Mouse (Mus musculus) ES-Bruce4 (cell line): ENCODE results near the gene Higd2a. TPM values are rescaled to one million over a fixed set of nuclear protein-coding genes. Genes with fewer than 3 reads are reported as not detected.

Experiments used
- H3K27ac ChIP-seq: 2 replicates; pipeline ENCODE4 v1.5.1; 2012; ENCODE audit warnings: low read length, inconsistent platforms; ENCODE audit not compliant: insufficient read depth
- H3K27me3 ChIP-seq: 2 replicates; pipeline ENCODE4 v1.6.1; 2012; ENCODE audit warnings: mild to moderate bottlenecking, low read length, inconsistent platforms; ENCODE audit not compliant: control insufficient read depth, poor library complexity, insufficient read depth, severe bottlenecking
- H3K36me3 ChIP-seq: 2 replicates; pipeline ENCODE4 v1.6.1; 2012; ENCODE audit warnings: inconsistent platforms, mild to moderate bottlenecking, low read length, moderate library complexity; ENCODE audit not compliant: control insufficient read depth, poor library complexity, insufficient read depth, severe bottlenecking
- H3K4me1 ChIP-seq: one replicate; pipeline ENCODE4 v1.8.1; 2011; ENCODE audit warnings: low read length; ENCODE audit not compliant: control insufficient read depth, insufficient read depth
- H3K4me3 ChIP-seq: 2 replicates; pipeline ENCODE4 v1.5.1; 2011; ENCODE audit warnings: low read depth, mild to moderate bottlenecking, low read length
- H3K9ac ChIP-seq: 2 replicates; pipeline ENCODE4 v1.6.1; 2012; ENCODE audit warnings: low read depth, mild to moderate bottlenecking, inconsistent platforms; ENCODE audit not compliant: poor library complexity, severe bottlenecking
- H3K9me3 ChIP-seq: replicated peaks from 2 replicates; pipeline ENCODE4 v1.6.1; 2012; ENCODE audit warnings: mild to moderate bottlenecking, low read length, inconsistent platforms; ENCODE audit not compliant: control insufficient read depth, poor library complexity, insufficient read depth, severe bottlenecking
- CTCF ChIP-seq: IDR thresholded peaks from one replicate; pipeline ENCODE4 v1.8.1; 2011; ENCODE audit warnings: low read depth, low read length
- EP300 ChIP-seq: IDR thresholded peaks from 2 replicates; pipeline ENCODE4 v1.6.1; 2011; ENCODE audit warnings: low read depth, low read length; ENCODE audit not compliant: insufficient read depth
- POLR2A ChIP-seq: IDR thresholded peaks from one replicate; pipeline ENCODE4 v1.8.1; 2011; ENCODE audit warnings: low read length; ENCODE audit not compliant: insufficient read depth
- polyA plus RNA-seq: library from polyadenylated mRNA; stranded (reverse); fragments of >200 nt; gene quantifications from 2 replicates; pipeline ENCODE4 v1.2.4, GENCODE M21; 2011; ENCODE audit warnings: low read depth; ENCODE audit not compliant: missing spikeins, insufficient read depth, insufficient read length

The Higd2a gene
- polyA plus RNA-seq, result 104 and 116 TPM in 2 replicates

DNA sequence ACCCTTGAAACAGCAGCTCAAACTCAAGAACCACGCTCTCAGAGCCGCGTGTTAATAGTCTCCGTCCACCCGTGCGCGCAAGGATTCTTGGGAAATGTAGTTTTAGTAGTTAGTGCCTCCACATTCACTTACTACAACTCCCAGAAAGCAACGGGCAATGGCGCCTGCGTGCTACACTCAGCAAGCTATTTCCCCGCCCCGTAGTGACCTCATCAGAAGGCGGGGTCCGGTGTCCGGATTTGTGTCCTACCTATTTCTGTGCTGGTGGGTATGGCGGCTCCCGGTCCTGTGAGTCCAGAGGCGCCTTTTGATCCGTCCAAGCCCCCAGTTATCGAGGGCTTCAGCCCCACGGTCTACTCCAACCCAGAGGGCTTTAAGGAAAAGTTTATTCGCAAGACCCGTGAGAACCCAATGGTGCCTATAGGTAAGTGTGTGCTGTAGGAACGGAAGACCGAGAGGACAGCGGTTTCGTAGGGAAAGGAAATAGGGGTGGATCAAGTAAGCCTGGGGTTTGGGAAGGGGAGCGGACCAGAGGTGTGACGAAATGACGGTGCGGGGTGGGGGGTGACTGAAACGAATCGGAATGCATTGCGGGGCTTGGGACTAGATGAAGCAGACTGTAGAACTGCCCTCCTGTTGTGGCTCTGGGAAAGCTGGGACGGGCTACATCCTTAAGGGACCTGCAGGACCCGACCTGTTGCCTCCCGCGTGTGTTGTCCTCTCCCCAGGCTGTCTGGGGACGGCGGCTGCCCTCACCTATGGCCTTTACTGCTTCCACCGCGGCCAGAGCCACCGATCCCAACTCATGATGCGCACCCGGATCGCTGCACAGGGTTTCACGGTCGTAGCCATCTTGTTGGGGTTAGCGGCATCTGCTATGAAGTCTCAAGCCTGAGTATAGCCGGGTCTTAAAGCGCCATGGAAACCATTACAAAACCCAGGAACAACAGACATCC, at the start of gene Higd2a, which contains the start of gene Nop16:
TSS of gene Higd2a (plus strand) at position 212 of the 956 bp plus-strand sequence.
TSS of gene Nop16 (minus strand) at position 95 of the 956 bp plus-strand sequence.
- Histone ChIP-seq H3K4me3 (peak within 1 kb of the TSS; percentile 98), H3K27ac (peak within 1 kb of the TSS; percentile 7; the same call in 1 of the 2 replicates), H3K27me3 (no peaks in the 10 kb centered on the region), H3K9ac (peak within 1 kb of the TSS; percentile 78), H3K4me1 (no peaks in the 10 kb centered on the region), H3K9me3 (no peaks in the 10 kb centered on the region), H3K36me3 (peaks cover 24% of the 10 kb centered on the region)
- TF ChIP-seq CTCF, result no peak
- TF ChIP-seq EP300, result 0 out of 2 replicates have a peak, but pooled peaks have one; percentile 6
- TF ChIP-seq POLR2A, result peak; percentile 75

DNA sequence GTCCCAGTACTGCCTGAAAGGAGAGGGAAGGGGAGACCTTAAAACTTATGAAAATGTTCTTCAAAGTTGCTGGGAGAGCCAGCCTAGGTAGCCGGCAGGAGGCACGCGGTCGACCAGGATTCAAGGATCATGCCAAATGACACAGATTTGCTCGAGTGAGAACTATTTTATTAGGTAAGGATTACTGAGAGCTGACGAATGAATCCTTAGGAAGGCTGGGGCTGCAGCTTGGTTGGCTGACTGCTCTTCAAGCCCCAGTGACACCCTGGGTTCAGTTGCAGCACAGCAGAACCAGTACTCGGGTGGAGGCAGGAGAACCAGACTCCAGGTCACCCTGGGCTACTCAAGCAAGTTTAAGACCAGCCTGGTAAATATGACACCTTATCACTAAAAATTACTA, 42.0 kb upstream of the Higd2a start:
- peaks cover 33% of the 10 kb centered on the region for H3K36me3 ChIP-seq
- no peaks in the 10 kb centered on the region for H3K9me3 ChIP-seq
- no peak overlapping the region for H3K27ac ChIP-seq
- H3K9ac ChIP-seq, result no peak overlapping the region
- H3K4me3 ChIP-seq, result no peak overlapping the region
- TF ChIP-seq CTCF, result no peak
- TF ChIP-seq EP300, result no peak
- no peak for TF ChIP-seq POLR2A
- H3K27me3 ChIP-seq, result no peaks in the 10 kb centered on the region
- H3K4me1 ChIP-seq, result no peaks in the 10 kb centered on the region

DNA sequence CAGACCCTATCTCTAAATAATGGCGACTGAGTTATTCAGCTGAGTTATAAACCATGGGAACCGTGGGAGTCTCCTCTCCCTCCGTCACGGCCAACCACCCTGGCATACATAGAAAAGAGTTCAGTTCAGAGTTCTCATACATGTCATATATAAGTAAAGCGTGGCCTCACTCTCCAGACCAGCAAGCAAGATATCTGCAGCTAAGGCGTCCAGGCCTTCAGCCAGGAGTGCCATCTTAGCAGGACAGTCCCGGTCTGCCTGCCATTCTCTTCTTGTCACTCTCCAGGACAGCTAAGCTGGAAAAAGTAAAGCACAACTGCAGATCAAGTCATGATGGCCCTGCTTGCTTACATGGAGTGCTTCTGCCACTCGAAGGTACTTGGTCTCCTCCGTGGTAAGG, 33.8 kb upstream of the Higd2a start:
- Histone ChIP-seq H3K27me3 (no peaks in the 10 kb centered on the region), H3K4me3 (no peak overlapping the region), H3K36me3 (peaks cover 57% of the 10 kb centered on the region), H3K27ac (no peak overlapping the region), H3K9me3 (no peaks in the 10 kb centered on the region), H3K4me1 (no peaks in the 10 kb centered on the region), H3K9ac (no peak overlapping the region)
- TF ChIP-seq EP300, result no peak
- TF ChIP-seq POLR2A, result no peak
- no peak for TF ChIP-seq CTCF

- no peaks in the 10 kb centered on the region for H3K27me3 ChIP-seq
- TF ChIP-seq POLR2A (no peak), EP300 (no peak), CTCF (no peak)
- H3K36me3 ChIP-seq, result peaks cover 51% of the 10 kb centered on the region
These were observed 33.2 kb upstream of the Higd2a start for GRCm38 (mm10) chr13:54556796-54557195.

GRCm38 (mm10) chr13:54557652-54558051, 32.4 kb upstream of the Higd2a start:
- H3K27me3 ChIP-seq, result no peaks in the 10 kb centered on the region
- H3K4me3 ChIP-seq, result no peak overlapping the region
- no peak for TF ChIP-seq CTCF
- TF ChIP-seq POLR2A, result no peak
- TF ChIP-seq EP300, result no peak
- no peak overlapping the region for H3K27ac ChIP-seq
- H3K4me1 ChIP-seq, result no peaks in the 10 kb centered on the region
- peaks cover 49% of the 10 kb centered on the region for H3K36me3 ChIP-seq
- H3K9me3 ChIP-seq, result no peaks in the 10 kb centered on the region
- no peak overlapping the region for H3K9ac ChIP-seq

More at GRCm38 (mm10) chr13:54556796-54557195, 33.2 kb upstream of the Higd2a start:
- H3K4me3 ChIP-seq, result no peak overlapping the region
- H3K4me1 ChIP-seq, result no peaks in the 10 kb centered on the region
- no peak overlapping the region for H3K27ac ChIP-seq
- H3K9ac ChIP-seq, result no peak overlapping the region
- no peaks in the 10 kb centered on the region for H3K9me3 ChIP-seq

DNA sequence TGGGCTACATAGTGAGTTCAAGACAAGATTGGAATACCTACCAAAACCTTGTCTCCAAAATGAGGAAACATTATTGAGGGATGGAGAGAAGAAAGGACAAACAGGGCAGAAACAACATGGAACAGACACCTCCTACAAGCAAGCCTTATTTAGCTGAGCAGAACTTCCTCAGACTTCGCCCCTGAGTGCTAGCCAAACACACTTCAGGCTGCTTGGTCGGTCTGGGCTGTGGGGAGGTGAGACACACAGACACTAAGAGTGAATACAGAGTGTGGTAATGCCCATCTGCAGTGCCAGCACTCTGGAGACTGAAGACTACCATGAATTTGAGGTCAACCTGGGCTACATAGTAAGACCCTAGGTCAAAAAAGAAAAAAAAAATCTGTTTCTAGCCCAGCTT, 30.4 kb upstream of the Higd2a start:
- no peak overlapping the region for H3K27ac ChIP-seq
- no peak overlapping the region for H3K4me3 ChIP-seq
- H3K4me1 ChIP-seq, result no peaks in the 10 kb centered on the region
- TF ChIP-seq CTCF (no peak), EP300 (no peak), POLR2A (no peak)
- H3K36me3 ChIP-seq, result peaks cover 35% of the 10 kb centered on the region
- H3K9ac ChIP-seq, result no peak overlapping the region
- no peaks in the 10 kb centered on the region for H3K9me3 ChIP-seq
- H3K27me3 ChIP-seq, result no peaks in the 10 kb centered on the region
